Mouse (Mus musculus) testis, postnatal 10 days (tissue): ENCODE results near the gene Hormad1.

Experiments used
- DNase-seq: peaks from one replicate; pipeline ENCODE4 v3.0.0; 2021; ENCODE audit warnings: low spot score

Gene Hormad1

GRCm38 (mm10) chr3:95636072-95636471 is 76.6 kb downstream of the Hormad1 start:
- DNase-seq, result no peak
